Mouse (Mus musculus): ENCODE results near the gene A730061H03Rik. TPM values are rescaled to one million over a fixed set of nuclear protein-coding genes. Genes with fewer than 3 reads are reported as not detected.
A peak's percentile ranks its signal among the peaks of the same experiment; 100 is the strongest.

Gene A730061H03Rik
- polyA plus RNA-seq (2015; fragmentation: Nextera tagmentation; extraction: Ambion mirVana), result 1.4 TPM in 1 of 2 replicates, not detected in the other

DNA sequence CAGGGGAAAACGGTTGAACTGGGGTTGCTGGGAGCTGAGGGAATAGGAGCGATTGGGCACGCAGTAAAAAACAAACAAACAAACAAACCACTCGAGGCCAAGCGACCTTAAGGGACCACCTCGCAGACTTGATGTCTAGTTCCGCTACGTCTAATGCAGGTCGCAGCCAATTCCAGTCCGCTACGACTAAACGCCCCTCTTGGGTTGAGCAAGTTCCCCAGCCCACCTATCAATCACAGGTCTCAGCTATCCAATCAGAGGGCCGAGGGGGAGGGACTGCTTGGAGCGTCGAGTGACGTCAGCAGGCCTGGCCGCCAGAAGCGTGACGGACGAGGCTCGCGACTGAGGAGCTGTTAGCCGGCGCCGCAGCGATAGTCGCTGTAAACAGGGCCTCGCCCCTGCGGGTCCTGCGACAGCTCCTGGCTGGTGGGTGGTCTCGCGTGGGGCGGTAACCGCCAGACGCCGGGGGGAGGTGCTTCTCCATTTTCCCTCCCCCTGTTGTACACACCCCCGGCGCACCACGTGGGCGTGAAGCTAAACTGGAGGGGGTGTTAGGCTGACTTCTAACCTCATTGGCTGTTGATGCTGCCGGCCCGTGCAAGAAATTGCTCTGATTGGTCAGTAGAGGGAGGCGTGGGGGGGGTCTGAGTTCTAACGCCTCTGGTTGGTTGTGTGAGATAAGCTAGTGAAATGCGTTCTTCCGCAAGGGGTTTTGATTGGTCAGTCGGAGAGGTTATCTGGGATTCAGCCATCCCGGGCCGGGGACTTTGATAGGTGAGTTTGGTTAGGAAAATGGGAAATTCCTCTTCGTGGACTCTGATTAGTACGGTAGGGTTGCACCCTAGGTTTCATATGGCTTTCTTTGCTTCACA is at the start of gene A730061H03Rik:
Gene A730061H03Rik (minus strand): TSS at position 205 of the 872 bp plus-strand sequence.
- H3K9ac ChIP-seq, result peak within 1 kb of the TSS; percentile 87
- peak within 1 kb of the TSS; percentile 99 for H3K27ac ChIP-seq
- peak within 1 kb of the TSS; percentile 73 for H3K4me2 ChIP-seq
- WGBS, result under 1% methylated on average over 51 of the region's 51 CpGs
- peaks cover 7% of the 10 kb centered on the region for H3K36me3 ChIP-seq (replicated peaks)
- peak; percentile 98 for ATAC-seq (replicated peaks)
- peaks cover 29% of the 10 kb centered on the region for H3K4me1 ChIP-seq
- H3K9me3 ChIP-seq, result no peaks in the 10 kb centered on the region
- H3K4me3 ChIP-seq, result peak within 1 kb of the TSS; percentile 57
- no peaks in the 10 kb centered on the region for H3K27me3 ChIP-seq (replicated peaks)

- Histone ChIP-seq H3K9ac (no peak overlapping the region), H3K4me2 (no peak overlapping the region), H3K27me3 (replicated peaks) (no peaks in the 10 kb centered on the region), H3K4me1 (peaks cover 8% of the 10 kb centered on the region), H3K9me3 (no peaks in the 10 kb centered on the region), H3K36me3 (replicated peaks) (peaks cover 32% of the 10 kb centered on the region), H3K27ac (no peak overlapping the region), H3K4me3 (no peak overlapping the region)
- 98% methylated on average over 6 of the region's 6 CpGs for WGBS
- ATAC-seq (replicated peaks), result no peak
Observed at GRCm38 (mm10) chr14:55608339-55608738, 48.1 kb upstream of the A730061H03Rik start.

DNA sequence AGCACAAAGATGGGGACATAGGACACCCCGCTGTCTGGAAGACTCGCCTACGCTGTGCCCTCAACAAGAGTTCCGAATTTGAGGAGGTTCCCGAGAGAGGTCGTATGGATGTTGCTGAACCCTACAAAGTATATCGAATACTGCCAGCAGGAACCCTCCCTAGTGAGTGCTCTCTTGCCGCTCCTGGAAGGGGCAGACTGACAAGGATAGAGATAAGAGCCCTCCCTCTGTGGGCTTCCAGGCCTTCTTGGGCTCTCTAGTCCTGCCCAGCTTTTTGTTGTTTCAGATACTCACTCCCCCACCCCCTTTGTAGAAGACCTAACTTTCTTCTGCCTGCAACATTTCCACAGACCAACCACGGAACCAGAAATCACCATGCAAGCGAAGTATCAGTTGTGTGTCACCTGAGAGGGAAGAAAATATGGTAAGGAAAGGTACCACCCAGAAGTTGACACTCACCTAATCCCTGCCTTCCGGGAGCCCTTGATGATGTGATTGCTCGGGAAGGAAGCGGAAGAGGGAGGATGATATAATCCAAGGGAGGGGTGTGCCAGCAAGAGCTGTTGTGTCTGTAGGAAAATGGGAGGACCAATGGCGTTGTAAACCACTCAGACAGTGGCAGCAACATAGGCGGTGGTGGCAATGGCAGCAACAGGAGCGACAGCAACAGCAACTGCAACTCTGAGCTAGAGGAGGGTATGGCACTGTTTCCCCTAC is 45.7 kb upstream of the A730061H03Rik start:
- peaks cover 8% of the 10 kb centered on the region for H3K4me1 ChIP-seq
- H3K27ac ChIP-seq, result no peak overlapping the region
- H3K4me2 ChIP-seq, result no peak overlapping the region
- H3K27me3 ChIP-seq (replicated peaks), result no peaks in the 10 kb centered on the region
- WGBS, result 94% methylated on average over 16 of the region's 16 CpGs
- no peaks in the 10 kb centered on the region for H3K9me3 ChIP-seq
- no peak for ATAC-seq (replicated peaks)
- H3K9ac ChIP-seq, result no peak overlapping the region
- peaks cover 49% of the 10 kb centered on the region for H3K36me3 ChIP-seq (replicated peaks)
- no peak overlapping the region for H3K4me3 ChIP-seq

DNA sequence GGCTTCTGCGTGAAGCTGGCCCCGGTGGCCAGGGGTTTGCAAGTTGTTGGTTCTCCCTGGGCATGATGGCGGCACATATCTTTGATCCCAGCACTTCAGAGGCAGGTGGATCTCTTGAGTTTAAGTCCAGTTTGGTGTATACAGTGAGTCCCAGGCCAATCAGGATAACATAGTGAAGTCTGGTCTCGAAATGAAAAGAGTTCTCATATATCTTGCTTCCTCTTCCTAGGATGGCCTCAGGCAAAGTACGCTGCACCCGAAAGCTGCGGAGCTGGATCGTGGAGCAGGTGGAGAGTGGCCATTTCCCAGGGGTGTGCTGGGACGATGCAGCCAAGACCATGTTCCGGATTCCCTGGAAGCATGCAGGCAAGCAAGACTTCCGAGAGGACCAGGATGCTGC is 44.6 kb upstream of the A730061H03Rik start:
- H3K9ac ChIP-seq, result no peak overlapping the region
- no peak for ATAC-seq (replicated peaks)
- WGBS, result 94% methylated on average over 11 of the region's 11 CpGs
- no peak overlapping the region for H3K4me3 ChIP-seq
- H3K36me3 ChIP-seq (replicated peaks), result peaks cover 57% of the 10 kb centered on the region
- no peaks in the 10 kb centered on the region for H3K27me3 ChIP-seq (replicated peaks)
- H3K27ac ChIP-seq, result no peak overlapping the region
- no peaks in the 10 kb centered on the region for H3K9me3 ChIP-seq
- H3K4me2 ChIP-seq, result no peak overlapping the region
- peaks cover 8% of the 10 kb centered on the region for H3K4me1 ChIP-seq

DNA sequence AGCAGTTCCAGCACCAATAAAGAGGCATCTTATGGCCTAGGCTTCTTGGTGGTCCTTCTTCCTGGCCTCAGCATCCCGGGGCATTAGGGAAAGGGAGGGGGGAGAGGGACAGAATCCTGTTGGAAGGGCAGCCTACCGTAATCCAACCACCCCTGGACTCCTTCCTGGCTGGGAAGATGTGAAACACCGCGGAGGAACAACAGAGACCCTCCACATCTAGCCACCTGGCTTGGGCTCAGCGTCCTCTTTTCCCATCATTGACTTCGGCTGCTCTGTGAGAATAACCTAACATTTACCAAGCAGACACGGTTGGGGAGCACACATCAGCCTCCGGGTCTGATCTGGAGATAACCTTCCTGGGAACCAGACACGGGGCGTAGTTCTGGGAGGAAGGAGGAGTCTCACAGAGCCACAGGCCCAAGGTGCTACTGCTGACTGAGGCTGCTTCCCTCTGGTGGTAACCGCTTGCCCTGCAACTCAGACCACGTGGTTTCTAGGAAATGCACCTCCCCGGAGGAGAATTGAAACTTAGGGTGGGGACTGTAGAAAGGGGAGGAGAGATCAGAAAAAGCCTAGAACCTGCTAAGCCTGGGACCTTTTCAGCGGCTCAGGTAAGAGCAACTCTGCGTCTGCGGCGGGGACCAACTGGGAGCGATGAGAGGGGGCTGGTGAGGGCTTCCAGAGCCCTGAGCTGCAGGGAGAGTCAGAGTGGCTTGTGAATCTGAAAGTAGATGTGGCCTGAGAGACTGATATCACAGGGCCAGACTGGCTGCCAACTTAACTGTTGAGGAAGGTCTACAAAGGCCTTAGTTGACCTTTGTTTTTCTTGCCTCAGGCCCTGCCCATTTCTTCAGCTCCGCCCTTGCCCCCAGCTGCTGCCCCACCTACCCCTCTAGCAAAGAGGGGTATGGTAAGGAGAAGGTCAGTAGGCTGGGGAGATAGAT is 43.7 kb upstream of the A730061H03Rik start:
- Histone ChIP-seq H3K9ac (0 out of 2 replicates have a peak overlapping the region, but pooled peaks have one; percentile 2), H3K4me2 (peak overlapping the region; percentile 41), H3K36me3 (replicated peaks) (peaks cover 58% of the 10 kb centered on the region), H3K4me3 (peak overlapping the region; percentile 26), H3K27me3 (replicated peaks) (no peaks in the 10 kb centered on the region), H3K4me1 (peaks cover 8% of the 10 kb centered on the region), H3K9me3 (no peaks in the 10 kb centered on the region), H3K27ac (0 out of 2 replicates have a peak overlapping the region, but pooled peaks have one; percentile 38)
- peak; percentile 90 for ATAC-seq (replicated peaks)
- 22% methylated on average over 19 of the region's 19 CpGs for WGBS

- Histone ChIP-seq H3K36me3 (replicated peaks) (peaks cover 59% of the 10 kb centered on the region), H3K27me3 (replicated peaks) (no peaks in the 10 kb centered on the region), H3K4me2 (peak within 1 kb of the TSS; percentile 41), H3K4me1 (peaks cover 8% of the 10 kb centered on the region), H3K4me3 (peak within 1 kb of the TSS; percentile 26), H3K27ac (0 out of 2 replicates have a peak within 1 kb of the TSS, but pooled peaks have one; percentile 38), H3K9ac (0 out of 2 replicates have a peak within 1 kb of the TSS, but pooled peaks have one; percentile 2), H3K9me3 (no peaks in the 10 kb centered on the region)
- WGBS, result 87% methylated on average over 7 of the region's 7 CpGs
- ATAC-seq (replicated peaks), result no peak; the same call in 1 of the 2 replicates
Observed at GRCm38 (mm10) chr14:55603271-55603632, 43.0 kb upstream of the A730061H03Rik start, which contains the start of gene Irf9. Gene Irf9 (plus strand): TSS chr14:55603571.

- Histone ChIP-seq H3K4me3 (no peak overlapping the region), H3K36me3 (replicated peaks) (peaks cover 70% of the 10 kb centered on the region), H3K4me2 (no peak overlapping the region), H3K9me3 (no peaks in the 10 kb centered on the region), H3K4me1 (peaks cover 11% of the 10 kb centered on the region), H3K9ac (no peak overlapping the region), H3K27me3 (replicated peaks) (no peaks in the 10 kb centered on the region), H3K27ac (no peak overlapping the region)
- ATAC-seq (replicated peaks), result no peak
- 94% methylated on average over 21 of the region's 21 CpGs for WGBS
Observed at GRCm38 (mm10) chr14:55598521-55599390, 38.5 kb upstream of the A730061H03Rik start.

- ATAC-seq (replicated peaks), result no peak
- Histone ChIP-seq H3K4me3 (no peak overlapping the region), H3K4me1 (peaks cover 24% of the 10 kb centered on the region), H3K27ac (no peak overlapping the region), H3K36me3 (replicated peaks) (peaks cover 54% of the 10 kb centered on the region), H3K9me3 (no peaks in the 10 kb centered on the region), H3K27me3 (replicated peaks) (no peaks in the 10 kb centered on the region), H3K9ac (no peak overlapping the region), H3K4me2 (no peak overlapping the region)
- 72% methylated on average over 13 of the region's 13 CpGs for WGBS
Observed at GRCm38 (mm10) chr14:55596036-55596690, 36.0 kb upstream of the A730061H03Rik start.

GRCm38 (mm10) chr14:55592226-55592625 is 32.0 kb upstream of the A730061H03Rik start:
- peaks cover 21% of the 10 kb centered on the region for H3K36me3 ChIP-seq (replicated peaks)
- ATAC-seq (replicated peaks), result no peak
- 7% methylated on average over 16 of the region's 16 CpGs for WGBS

DNA sequence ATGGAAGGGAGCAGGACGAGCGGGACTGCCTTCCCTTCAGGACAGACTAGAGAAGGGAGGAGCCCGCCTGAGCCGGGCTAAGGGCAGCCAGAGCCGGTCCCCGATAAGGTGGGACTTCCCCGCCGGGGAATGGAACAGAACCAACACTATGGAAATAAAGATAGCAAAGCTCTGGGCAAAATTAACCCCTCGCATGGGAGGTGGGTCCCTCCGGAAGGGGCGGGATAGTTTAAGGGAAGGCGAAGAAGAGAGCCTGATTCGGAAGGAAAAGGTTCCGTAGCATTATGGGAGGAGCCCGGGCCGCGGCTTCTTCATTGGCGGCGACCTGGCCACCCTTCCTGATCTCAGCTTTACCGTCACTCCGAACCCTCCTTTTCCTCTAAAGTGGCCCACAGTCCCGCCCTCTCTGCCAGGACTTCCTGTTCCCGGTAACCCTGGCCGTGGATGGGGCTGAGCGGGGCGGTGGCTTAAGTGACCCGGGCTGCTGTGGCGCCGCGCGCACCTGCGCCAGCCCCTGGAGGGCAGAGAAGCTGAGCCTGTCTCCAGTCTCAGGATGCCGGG is 31.2 kb upstream of the A730061H03Rik start, which contains the start of gene Rnf31:
Gene Rnf31 (plus strand): TSS at position 378 of the 561 bp plus-strand sequence.
- peak within 1 kb of the TSS; percentile 85 for H3K4me3 ChIP-seq
- peak within 1 kb of the TSS; percentile 91 for H3K9ac ChIP-seq
- H3K4me1 ChIP-seq, result peaks cover 38% of the 10 kb centered on the region
- ATAC-seq (replicated peaks), result peak; percentile 92
- H3K36me3 ChIP-seq (replicated peaks), result peaks cover 15% of the 10 kb centered on the region; the same call in 1 of the 2 replicates
- no peaks in the 10 kb centered on the region for H3K9me3 ChIP-seq
- peak within 1 kb of the TSS; percentile 90 for H3K27ac ChIP-seq
- H3K4me2 ChIP-seq, result peak within 1 kb of the TSS; percentile 96
- WGBS, result under 1% methylated on average over 33 of the region's 33 CpGs
- no peaks in the 10 kb centered on the region for H3K27me3 ChIP-seq (replicated peaks)

More at GRCm38 (mm10) chr14:55592226-55592625, 32.0 kb upstream of the A730061H03Rik start:
- H3K9ac ChIP-seq, result peak overlapping the region; percentile 91
- peak overlapping the region; percentile 96 for H3K4me2 ChIP-seq
- H3K9me3 ChIP-seq, result no peaks in the 10 kb centered on the region
- no peak overlapping the region for H3K27ac ChIP-seq
- no peaks in the 10 kb centered on the region for H3K27me3 ChIP-seq (replicated peaks)
- peak overlapping the region; percentile 85 for H3K4me3 ChIP-seq
- peaks cover 38% of the 10 kb centered on the region for H3K4me1 ChIP-seq

Data from midbrain, embryonic 15.5 days (tissue).